Mouse (Mus musculus): ENCODE results near the gene Fabp1. TPM values are rescaled to one million over a fixed set of nuclear protein-coding genes. Genes with fewer than 3 reads are reported as not detected.

Fabp1 gene
- total RNA-seq, 2 experiments from 2014 or later = not detected

GRCm38 (mm10) chr6:71227157-71227770 is 27.6 kb downstream of the Fabp1 start:
- DNase-seq (ENCODE audit: low spot score in 2 of 2) = no peak
- no peak for TF ChIP-seq CTCF (conservative IDR thresholded peaks at IDR 0.05)
- Histone ChIP-seq H3K27ac (no peak overlapping the region), H3K4me3 (no peak overlapping the region)

DNA sequence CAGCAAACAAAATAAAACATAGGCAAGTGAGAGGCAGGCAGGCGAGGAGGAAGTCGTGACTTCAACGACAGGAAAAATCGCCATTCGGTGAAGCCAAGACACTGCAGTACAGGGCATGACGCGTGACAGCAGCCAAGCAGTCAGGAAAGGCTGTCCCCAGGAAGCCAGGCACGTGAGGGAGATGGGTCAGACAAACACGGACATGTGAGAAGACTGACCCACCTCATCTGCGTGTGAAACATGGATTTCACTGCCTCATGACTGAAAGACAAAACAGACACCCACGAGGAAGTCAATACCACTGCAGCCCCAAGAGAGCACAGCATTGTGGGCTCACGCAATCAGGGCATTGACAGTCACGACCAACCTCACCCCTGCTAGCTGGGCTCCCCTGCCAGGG is 35.5 kb downstream of the Fabp1 start:
- no peak for TF ChIP-seq CTCF (conservative IDR thresholded peaks at IDR 0.05)

DNA sequence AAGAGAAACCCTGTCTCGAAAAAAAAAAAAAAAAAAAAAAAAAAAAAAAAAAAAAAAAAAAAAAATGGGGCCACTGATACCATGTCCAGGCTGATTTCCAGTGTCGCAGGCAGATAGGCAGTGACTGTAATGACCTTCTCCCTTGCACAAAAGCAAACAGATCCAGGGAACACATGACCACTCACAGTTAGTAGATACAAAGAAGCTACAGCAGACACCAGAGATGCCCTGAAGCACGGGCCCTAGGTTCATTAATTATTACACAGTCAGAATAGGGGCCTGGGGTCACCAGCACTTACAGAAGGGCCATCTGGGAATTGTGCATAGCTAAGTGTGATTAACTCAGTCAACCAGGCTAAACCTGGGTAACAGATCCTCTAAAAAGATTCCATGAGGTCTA is 36.3 kb downstream of the Fabp1 start:
- Histone ChIP-seq H3K4me3 (no peak overlapping the region), H3K27ac (no peak overlapping the region)
- no peak for DNase-seq (ENCODE audit: low spot score in 2 of 2)
- no peak for TF ChIP-seq CTCF (conservative IDR thresholded peaks at IDR 0.05)

More for the DNA sequence above, 35.5 kb downstream of the Fabp1 start:
- no peak for DNase-seq (ENCODE audit: low spot score in 2 of 2)
- H3K27ac ChIP-seq = no peak overlapping the region
- H3K4me3 ChIP-seq = no peak overlapping the region

DNA sequence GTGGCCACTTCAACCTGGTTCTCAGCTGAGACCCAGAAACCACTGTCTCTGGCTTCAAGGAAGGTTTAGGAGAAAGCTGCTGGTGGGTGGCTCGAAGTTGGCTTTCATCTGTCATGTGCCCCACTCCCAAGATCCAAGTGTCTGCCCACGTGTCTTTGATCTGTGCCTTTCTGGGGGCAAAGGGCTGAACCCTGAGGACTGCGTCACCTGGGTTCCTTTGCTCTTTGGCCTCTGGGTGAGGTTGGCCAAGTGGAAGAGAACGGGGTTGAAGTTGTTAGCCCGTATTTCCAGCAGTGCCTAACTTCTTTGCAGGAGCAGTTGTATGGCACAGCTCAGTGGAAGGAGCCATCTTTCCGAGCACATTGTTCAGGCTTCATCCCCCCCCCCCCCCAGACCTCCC is 36.9 kb downstream of the Fabp1 start:
- Histone ChIP-seq H3K27ac (no peak overlapping the region), H3K4me3 (no peak overlapping the region)
- no peak for TF ChIP-seq CTCF (conservative IDR thresholded peaks at IDR 0.05)
- DNase-seq (ENCODE audit: low spot score in 2 of 2) = no peak

- DNase-seq (ENCODE audit: low spot score in 2 of 2) = no peak
- H3K4me3 ChIP-seq = no peak overlapping the region
- no peak for TF ChIP-seq CTCF (conservative IDR thresholded peaks at IDR 0.05)
- H3K27ac ChIP-seq = no peak overlapping the region
Measured at GRCm38 (mm10) chr6:71237031-71237431, 37.4 kb downstream of the Fabp1 start.

GRCm38 (mm10) chr6:71239069-71239750 is 39.6 kb downstream of the Fabp1 start:
- Histone ChIP-seq H3K4me3 (no peak overlapping the region), H3K27ac (no peak overlapping the region)
- no peak for DNase-seq (ENCODE audit: low spot score in 2 of 2)
- TF ChIP-seq CTCF (conservative IDR thresholded peaks at IDR 0.05) = no peak

- DNase-seq (ENCODE audit: low spot score in 2 of 2) = no peak
- TF ChIP-seq CTCF (conservative IDR thresholded peaks at IDR 0.05) = no peak
- Histone ChIP-seq H3K27ac (no peak overlapping the region), H3K4me3 (no peak overlapping the region)
Measured at GRCm38 (mm10) chr6:71240831-71241230, 41.2 kb downstream of the Fabp1 start.

GRCm38 (mm10) chr6:71242811-71243210 is 43.2 kb downstream of the Fabp1 start:
- Histone ChIP-seq H3K4me3 (no peak overlapping the region), H3K27ac (no peak overlapping the region)
- no peak for TF ChIP-seq CTCF (conservative IDR thresholded peaks at IDR 0.05)
- DNase-seq (ENCODE audit: low spot score in 2 of 2) = no peak

GRCm38 (mm10) chr6:71243258-71243657 is 43.6 kb downstream of the Fabp1 start:
- Histone ChIP-seq H3K4me3 (no peak overlapping the region), H3K27ac (no peak overlapping the region)
- DNase-seq (ENCODE audit: low spot score in 2 of 2) = no peak
- peak; percentile 49 for TF ChIP-seq CTCF (conservative IDR thresholded peaks at IDR 0.05)

DNA sequence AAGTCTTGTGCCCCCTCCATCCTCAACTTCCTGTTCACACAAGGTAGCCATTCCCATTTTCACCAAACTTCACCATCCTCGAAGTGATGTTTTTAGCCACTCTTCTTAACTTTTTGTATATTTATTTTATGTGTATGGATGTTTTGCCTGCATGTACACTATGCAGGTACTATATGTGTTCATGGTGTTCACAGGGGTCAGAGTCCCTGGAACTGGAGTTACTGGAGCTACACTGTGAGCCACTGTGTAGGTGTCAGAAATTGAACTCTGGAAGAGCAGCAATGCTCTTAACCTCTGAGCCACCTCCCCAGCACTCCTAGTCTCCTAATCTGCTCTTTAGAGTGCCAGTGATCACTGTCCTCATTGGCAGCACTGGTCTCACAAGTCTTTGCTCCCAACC is 48.8 kb downstream of the Fabp1 start:
- DNase-seq (ENCODE audit: low spot score in 2 of 2) = no peak
- H3K4me3 ChIP-seq = no peak overlapping the region
- no peak overlapping the region for H3K27ac ChIP-seq

DNA sequence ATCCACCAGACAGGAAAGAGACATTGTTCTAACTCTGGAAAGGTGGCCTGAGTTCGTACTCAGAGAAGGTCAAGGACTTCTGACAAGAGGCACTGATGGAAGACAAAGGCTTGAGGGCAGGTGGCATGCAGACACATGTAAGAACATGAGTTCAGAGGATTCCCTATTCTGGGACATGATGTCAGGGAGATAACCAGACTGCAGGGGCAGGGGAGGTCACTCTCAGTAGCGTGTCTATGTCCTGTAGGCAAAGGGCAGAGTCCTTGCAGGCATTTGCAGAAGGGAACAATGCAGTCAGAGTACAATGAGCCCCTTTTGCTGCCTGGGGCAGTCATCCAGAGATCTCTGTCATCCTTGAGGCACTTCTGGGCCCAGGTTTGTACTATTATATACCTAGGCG is 50.0 kb downstream of the Fabp1 start:
- H3K27ac ChIP-seq = no peak overlapping the region
- no peak for TF ChIP-seq CTCF (conservative IDR thresholded peaks at IDR 0.05)
- H3K4me3 ChIP-seq = no peak overlapping the region
- no peak for DNase-seq (ENCODE audit: low spot score in 2 of 2)

More for the DNA sequence above, 48.8 kb downstream of the Fabp1 start:
- no peak for TF ChIP-seq CTCF (conservative IDR thresholded peaks at IDR 0.05)

- no peak for TF ChIP-seq CTCF (conservative IDR thresholded peaks at IDR 0.05)
- DNase-seq (ENCODE audit: low spot score in 2 of 2) = no peak
- Histone ChIP-seq H3K4me3 (no peak overlapping the region), H3K27ac (no peak overlapping the region)
Measured at GRCm38 (mm10) chr6:71250951-71251350, 51.3 kb downstream of the Fabp1 start.

GRCm38 (mm10) chr6:71254456-71254855 is 54.8 kb downstream of the Fabp1 start:
- DNase-seq (ENCODE audit: low spot score in 2 of 2) = no peak
- Histone ChIP-seq H3K27ac (no peak overlapping the region), H3K4me3 (no peak overlapping the region)
- TF ChIP-seq CTCF (conservative IDR thresholded peaks at IDR 0.05) = no peak

Other genes starting within 250 kb of the Fabp1 start
- not detected for gene Foxi3, start 243.3 kb upstream of the Fabp1 start, total RNA-seq (2021)
- 1 to 10 TPM; 3.9 to 4.1 TPM for gene Thnsl2, start 55.4 kb upstream of the Fabp1 start, total RNA-seq (2021)
- 10 to 100 TPM; 15.6 to 17.4 TPM for gene Krcc1, start 71.8 kb downstream of the Fabp1 start, total RNA-seq (2021)
- gene Smyd1, start 122.4 kb downstream of the Fabp1 start, total RNA-seq (2021) = 1 to 10 TPM in 1 of 2 experiments, under 1 TPM in 1; 0.59 to 1.3 TPM
- not detected for gene Cd8b1, start 123.0 kb downstream of the Fabp1 start, total RNA-seq (2021)
- gene Cd8a, start 173.6 kb downstream of the Fabp1 start, total RNA-seq (2021) = not detected
- 10 to 100 TPM; 91.3 to 91.6 TPM for gene Rmnd5a, start 240.8 kb downstream of the Fabp1 start, total RNA-seq (2021)